Mouse (Mus musculus): ENCODE data around the gene Prune2.

The Prune2 gene

GRCm38 (mm10) chr19:16997915-16998314 lies 42.0 kb downstream of the Prune2 start:
- no peak for DNase-seq (ENCODE audit: low spot score in 2 of 2)

- DNase-seq (ENCODE audit: low spot score in 2 of 2): no peak
Measured at GRCm38 (mm10) chr19:17006220-17006907, 50.4 kb downstream of the Prune2 start.

GRCm38 (mm10) chr19:17011261-17011995 lies 55.5 kb downstream of the Prune2 start:
- peak; percentile 24 to 32 for DNase-seq (ENCODE audit: low spot score in 2 of 2)

- no peak for DNase-seq (ENCODE audit: low spot score in 2 of 2)
Measured at GRCm38 (mm10) chr19:17013085-17013484, 57.2 kb downstream of the Prune2 start.

GRCm38 (mm10) chr19:17014337-17015124 lies 58.6 kb downstream of the Prune2 start:
- DNase-seq (ENCODE audit: low spot score in 2 of 2): no peak

GRCm38 (mm10) chr19:17024748-17025147 lies 68.8 kb downstream of the Prune2 start:
- peak in 1 of 2 experiments; percentile 6 for DNase-seq (ENCODE audit: low spot score in 2 of 2)

GRCm38 (mm10) chr19:17030276-17030675 lies 74.4 kb downstream of the Prune2 start:
- peak; percentile 51 to 72 for DNase-seq (ENCODE audit: low spot score in 2 of 2)

- no peak for DNase-seq (ENCODE audit: low spot score in 2 of 2)
Measured at GRCm38 (mm10) chr19:17032314-17032713, 76.4 kb downstream of the Prune2 start.

- DNase-seq (ENCODE audit: low spot score in 2 of 2): no peak
Measured at GRCm38 (mm10) chr19:17046961-17047360, 91.0 kb downstream of the Prune2 start.

GRCm38 (mm10) chr19:17055892-17056291 lies 100.0 kb downstream of the Prune2 start:
- no peak for DNase-seq (ENCODE audit: low spot score in 2 of 2)

- DNase-seq (ENCODE audit: low spot score in 2 of 2): no peak
Measured at GRCm38 (mm10) chr19:17060106-17060505, 104.2 kb downstream of the Prune2 start.

- DNase-seq (ENCODE audit: low spot score in 2 of 2): no peak
Measured at GRCm38 (mm10) chr19:17064421-17064820, 108.5 kb downstream of the Prune2 start.

- DNase-seq (ENCODE audit: low spot score in 2 of 2): no peak
Measured at GRCm38 (mm10) chr19:17069067-17069466, 113.1 kb downstream of the Prune2 start.

- DNase-seq (ENCODE audit: low spot score in 2 of 2): no peak
Measured at GRCm38 (mm10) chr19:17071205-17071604, 115.3 kb downstream of the Prune2 start.

GRCm38 (mm10) chr19:17072245-17072644 lies 116.3 kb downstream of the Prune2 start:
- no peak for DNase-seq (ENCODE audit: low spot score in 2 of 2)

GRCm38 (mm10) chr19:17078643-17079316 lies 122.9 kb downstream of the Prune2 start:
- DNase-seq (ENCODE audit: low spot score in 2 of 2): no peak

- DNase-seq (ENCODE audit: low spot score in 2 of 2): no peak
Measured at GRCm38 (mm10) chr19:17081382-17081781, 125.5 kb downstream of the Prune2 start.

- no peak for DNase-seq (ENCODE audit: low spot score in 2 of 2)
Measured at GRCm38 (mm10) chr19:17094067-17094466, 138.1 kb downstream of the Prune2 start.

- no peak for DNase-seq (ENCODE audit: low spot score in 2 of 2)
Measured at GRCm38 (mm10) chr19:17096338-17096737, 140.4 kb downstream of the Prune2 start.

GRCm38 (mm10) chr19:17097210-17097609 lies 141.3 kb downstream of the Prune2 start:
- no peak for DNase-seq (ENCODE audit: low spot score in 2 of 2)

GRCm38 (mm10) chr19:17108782-17109181 lies 152.9 kb downstream of the Prune2 start:
- no peak for DNase-seq (ENCODE audit: low spot score in 2 of 2)
